ENCODE assay signal across 9 mouse cellular contexts in the genomic region with DNA sequence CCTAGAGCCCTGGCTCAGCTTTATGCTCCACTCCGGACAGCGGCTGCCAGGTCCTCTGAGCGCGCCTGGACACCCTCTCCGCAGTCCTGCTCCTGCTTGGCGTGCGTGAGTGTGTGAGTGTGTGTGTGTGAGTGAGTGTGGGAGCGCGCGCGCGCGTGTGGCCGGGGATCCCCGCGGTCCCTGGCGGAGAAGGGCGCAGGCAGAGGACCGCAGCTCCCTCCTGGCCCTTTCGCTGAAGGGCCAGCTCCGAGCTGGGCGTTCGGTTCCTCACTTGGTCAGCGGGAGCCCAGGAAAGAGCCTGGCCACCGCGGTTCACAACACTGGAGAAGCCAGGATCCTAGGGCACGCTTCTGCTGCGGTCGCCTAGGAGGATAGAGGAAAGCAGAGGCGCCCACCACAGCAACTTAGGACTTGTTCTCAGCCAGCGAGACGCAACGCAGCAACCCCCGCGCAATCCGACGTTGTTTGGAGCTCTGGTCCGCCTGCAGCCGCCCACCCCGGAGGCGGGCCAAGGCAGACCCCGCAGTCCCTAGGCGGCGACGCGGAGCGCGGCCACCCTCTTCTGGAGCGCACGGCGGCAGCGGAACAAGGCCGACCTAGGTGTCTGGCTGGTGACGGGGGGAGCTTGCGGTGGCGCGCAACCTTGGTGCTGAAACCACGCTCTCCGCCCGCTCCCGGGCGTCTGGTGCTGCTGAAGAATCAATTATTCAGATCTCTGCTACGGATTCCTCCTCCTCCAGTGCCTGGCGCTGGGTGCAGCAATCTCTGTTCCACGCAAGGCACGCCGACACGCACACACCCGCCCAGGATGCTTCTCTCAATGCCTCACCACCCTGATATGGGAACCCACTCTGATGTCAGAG. TPM values are rescaled to one million over a fixed set of nuclear protein-coding genes. Genes with fewer than 3 reads are reported as not detected.
A peak's percentile ranks its signal among the peaks of the same experiment; 100 is the strongest.
DNase-seq lines count a peak whose midpoint lies in the region; ATAC-seq lines count a peak whose summit lies in the region.
"Had no signal": no experiment of that assay in that cellular context is flagged by ENCODE, and none has a peak within 500 bp of the region (broad histone marks: within the 10 kb centered on the region; RNA-seq: fewer than 3 reads in every experiment).

A gene (minus strand): TSS at position 610 of the 863 bp plus-strand sequence.

- H3K27me3 ChIP-seq in heart, embryonic 13.5 days (replicated peaks), result peaks cover 82% of the 10 kb centered on the region
- peaks cover 67% of the 10 kb centered on the region for H3K27me3 ChIP-seq in embryonic facial prominence, embryonic 15.5 days
- H3K27me3 ChIP-seq in midbrain, embryonic 16.5 days (ENCODE audit: control insufficient read depth, insufficient read depth, low read depth, low read length), result peaks cover 14% of the 10 kb centered on the region

- peak within 1 kb of the TSS; percentile 81 for H3K4me2 ChIP-seq in heart, embryonic 13.5 days
- peak within 1 kb of the TSS; percentile 73 for H3K4me2 ChIP-seq in embryonic facial prominence, embryonic 15.5 days (replicated peaks)
- peak within 1 kb of the TSS; percentile 97 for H3K4me2 ChIP-seq in midbrain, embryonic 16.5 days (ENCODE audit: low read length)

- no peak for DNase-seq in heart, postnatal 4 days
- DNase-seq in ZHBTc4 (ENCODE audit: low read depth, low spot score), result peak; percentile 76
- DNase-seq in layer of hippocampus, adult 9-11 months, result peak; percentile 73
- DNase-seq in urinary bladder, postnatal 36 days (ENCODE audit: low spot score in 2 of 2), result no peak

- ATAC-seq in heart, embryonic 13.5 days (ENCODE audit: extremely low read depth, insufficient number of reproducible peaks, low FRiP score, low TSS enrichment), result no peak
- ATAC-seq in embryonic facial prominence, embryonic 15.5 days (ENCODE audit: insufficient number of reproducible peaks, low FRiP score, low TSS enrichment, low read depth), result no peak
- peak; percentile 46 for ATAC-seq in midbrain, embryonic 16.5 days
- ATAC-seq in erythroblast, adult 5-6 weeks (replicated peaks; ENCODE audit: low FRiP score, poor library complexity, severe bottlenecking), result no peak

- H3K9me3 ChIP-seq in heart, embryonic 13.5 days, result no peaks in the 10 kb centered on the region
- H3K9me3 ChIP-seq in embryonic facial prominence, embryonic 15.5 days (replicated peaks), result no peaks in the 10 kb centered on the region
- H3K9me3 ChIP-seq in midbrain, embryonic 16.5 days (replicated peaks; ENCODE audit: control insufficient read depth, low read length, poor library complexity, severe bottlenecking), result no peaks in the 10 kb centered on the region

- H3K36me3 ChIP-seq in heart, embryonic 13.5 days, result no peaks in the 10 kb centered on the region
- H3K36me3 ChIP-seq in embryonic facial prominence, embryonic 15.5 days, result no peaks in the 10 kb centered on the region
- H3K36me3 ChIP-seq in midbrain, embryonic 16.5 days (ENCODE audit: control insufficient read depth, insufficient read depth, low read length), result no peaks in the 10 kb centered on the region

- H3K27ac ChIP-seq in heart, embryonic 13.5 days (replicated peaks), result no peak within 1 kb of the TSS
- H3K27ac ChIP-seq in embryonic facial prominence, embryonic 15.5 days (replicated peaks), result no peak within 1 kb of the TSS
- peak within 1 kb of the TSS; percentile 79 for H3K27ac ChIP-seq in midbrain, embryonic 16.5 days (ENCODE audit: low read length)

- under 1% methylated on average over 69 of the region's 69 CpGs for WGBS in heart, embryonic 13.5 days
- WGBS in embryonic facial prominence, embryonic 15.5 days, result under 1% methylated on average over 69 of the region's 69 CpGs
- WGBS in midbrain, embryonic 16.5 days, result under 1% methylated on average over 64 of the region's 69 CpGs

- peak within 1 kb of the TSS; percentile 49 for H3K4me3 ChIP-seq in heart, embryonic 13.5 days
- peak within 1 kb of the TSS; percentile 39 for H3K4me3 ChIP-seq in embryonic facial prominence, embryonic 15.5 days (replicated peaks)
- peak within 1 kb of the TSS; percentile 70 for H3K4me3 ChIP-seq in midbrain, embryonic 16.5 days (ENCODE audit: low read depth, low read length)
- H3K4me3 ChIP-seq: erythroblast, embryonic 14.5 days had no signal

- peaks cover 35% of the 10 kb centered on the region for H3K4me1 ChIP-seq in heart, embryonic 13.5 days
- peaks cover 32% of the 10 kb centered on the region for H3K4me1 ChIP-seq in embryonic facial prominence, embryonic 15.5 days
- peaks cover 17% of the 10 kb centered on the region for H3K4me1 ChIP-seq in midbrain, embryonic 16.5 days (ENCODE audit: control insufficient read depth, insufficient read depth, low read length)

- H3K9ac ChIP-seq in heart, embryonic 13.5 days, result peak within 1 kb of the TSS; percentile 47
- H3K9ac ChIP-seq in embryonic facial prominence, embryonic 15.5 days, result no peak within 1 kb of the TSS
- H3K9ac ChIP-seq in midbrain, embryonic 16.5 days (ENCODE audit: low read depth, low read length), result peak within 1 kb of the TSS; percentile 83

RNA-seq across cellular contexts. Expression of the gene that starts here (rescaled TPM):
- polyA plus RNA-seq in heart, embryonic 13.5 days (2015; fragmentation: Nextera tagmentation; extraction: Ambion mirVana), result 0.55 and 0.90 TPM in 2 replicates
- under 1 TPM; 0.54 to 0.62 TPM for total RNA-seq in heart, postnatal 4 days (2021)
- polyA plus RNA-seq in embryonic facial prominence, embryonic 15.5 days (2015; fragmentation: Nextera tagmentation; extraction: Ambion mirVana), result 1.6 and 1.7 TPM in 2 replicates
- polyA plus RNA-seq in midbrain, embryonic 16.5 days (2015; fragmentation: Nextera tagmentation; extraction: Ambion mirVana), result 6.2 and 7.6 TPM in 2 replicates
- total RNA-seq in erythroblast, adult 5-6 weeks (2015; ENCODE audit: low replicate concordance), result not detected in 2 replicates
- under 0.01 TPM in 1 of 2 replicates, not detected in the other for total RNA-seq in erythroblast, adult 5-6 weeks (2017; ENCODE audit: low replicate concordance)

Comparison
In these comparisons a context has a peak if more than half of its experiments do, and no peak if none do; other contexts are left out.
1. DNase-seq: peak in ZHBTc4 (single experiment) and layer of hippocampus, adult 9-11 months (single experiment); none in heart, postnatal 4 days (single experiment) and urinary bladder, postnatal 36 days (0 of 2).
2. Peak in every context shown above with its lines, with median percentiles within 50 percentile points of each other: H3K4me2 ChIP-seq and H3K4me3 ChIP-seq.